Mouse (Mus musculus) heart, embryonic 14.5 days (tissue): Measurements from ENCODE around the gene Pkd1l2. TPM values are rescaled to one million over a fixed set of nuclear protein-coding genes. Genes with fewer than 3 reads are reported as not detected.

Experiments used
- polyA plus RNA-seq: library from polyadenylated mRNA; unstranded; fragments of >200 nt; fragmentation: Nextera tagmentation; extraction: Ambion mirVana; gene quantifications from 2 replicates; pipeline ENCODE4 v1.2.1, GENCODE M21; 2014

Pkd1l2 gene
- polyA plus RNA-seq, 1 experiment from 2014 or later = 0.14 TPM

Other genes starting within 250 kb of the Pkd1l2 start
- gene Cmc2, start 161.0 kb downstream of the Pkd1l2 start, polyA plus RNA-seq = 126 and 131 TPM in 2 replicates
- 24.2 and 24.6 TPM in 2 replicates for gene Cenpn, start 160.7 kb downstream of the Pkd1l2 start, polyA plus RNA-seq
- 11.6 and 12.3 TPM in 2 replicates for gene Atmin, start 139.1 kb downstream of the Pkd1l2 start, polyA plus RNA-seq
- 0.66 and 0.75 TPM in 2 replicates for gene 1700030J22Rik, start 103.5 kb downstream of the Pkd1l2 start, polyA plus RNA-seq
- 84.8 and 88.3 TPM in 2 replicates for gene Gcsh, start 88.9 kb downstream of the Pkd1l2 start, polyA plus RNA-seq
- gene Bco1, start 13.4 kb upstream of the Pkd1l2 start, polyA plus RNA-seq = not detected in 2 replicates
- gene Gan, start 75.7 kb upstream of the Pkd1l2 start, polyA plus RNA-seq = 1.0 and 1.3 TPM in 2 replicates
- gene Cmip, start 174.6 kb upstream of the Pkd1l2 start, polyA plus RNA-seq = 13.0 and 13.3 TPM in 2 replicates